Mouse (Mus musculus): ENCODE results near the gene Zfp382.
"Not testable (repeated sequence)": the region's sequence is repeated elsewhere in the genome, so short reads cannot be mapped to it uniquely, and the experiment has no call there.

The Zfp382 gene

GRCm38 (mm10) chr7:30121308-30122187 lies at the start of gene Zfp382:
Gene Zfp382 (plus strand): TSS chr7:30121942.
- peak; percentile 92 to 95 for DNase-seq

- peak; percentile 86 to 88 for DNase-seq
Observed at GRCm38 (mm10) chr7:30072146-30073028, 49.4 kb upstream of the Zfp382 start, which contains the start of gene Zfp82. Gene Zfp82 (minus strand): TSS chr7:30072900.

- no peak for DNase-seq
Observed at GRCm38 (mm10) chr7:30086524-30086923, 35.2 kb upstream of the Zfp382 start.

- DNase-seq, result no peak
Observed at GRCm38 (mm10) chr7:30089405-30089804, 32.3 kb upstream of the Zfp382 start.

GRCm38 (mm10) chr7:30090092-30090969 lies 31.4 kb upstream of the Zfp382 start, which contains the start of the genes Gm26920 and Zfp566:
Gene Gm26920 (minus strand): TSS chr7:30090410.
Gene Zfp566 (minus strand): TSS chr7:30090527.
- DNase-seq, result peak; percentile 95 to 97

GRCm38 (mm10) chr7:30090970-30091585 lies 30.7 kb upstream of the Zfp382 start:
- DNase-seq, result peak in 1 of 2 experiments; percentile 27

GRCm38 (mm10) chr7:30092666-30093065 lies 29.1 kb upstream of the Zfp382 start:
- no peak for DNase-seq

GRCm38 (mm10) chr7:30093918-30094415 lies 27.8 kb upstream of the Zfp382 start:
- DNase-seq, result no peak

- DNase-seq, result peak; percentile 94 to 96
Observed at GRCm38 (mm10) chr7:30094646-30095429, 26.9 kb upstream of the Zfp382 start, which contains the start of gene Zfp260. Gene Zfp260 (plus strand): TSS chr7:30094777.

- peak; percentile 11 to 12 for DNase-seq
Observed at GRCm38 (mm10) chr7:30095551-30096125, 26.1 kb upstream of the Zfp382 start.

- no peak for DNase-seq
Observed at GRCm38 (mm10) chr7:30099297-30099696, 22.4 kb upstream of the Zfp382 start.

GRCm38 (mm10) chr7:30116076-30116475 lies 5.7 kb upstream of the Zfp382 start:
- no peak for DNase-seq

GRCm38 (mm10) chr7:30117935-30118334 lies 3.8 kb upstream of the Zfp382 start:
- not testable (repeated sequence) for DNase-seq

- no peak for DNase-seq
Observed at GRCm38 (mm10) chr7:30122188-30122530, 417 bp downstream of the Zfp382 start.

GRCm38 (mm10) chr7:30129900-30130299 lies 8.2 kb downstream of the Zfp382 start:
- no peak for DNase-seq

- no peak for DNase-seq
Observed at GRCm38 (mm10) chr7:30132396-30132795, 10.7 kb downstream of the Zfp382 start.

- DNase-seq, result no peak
Observed at GRCm38 (mm10) chr7:30136826-30137225, 15.1 kb downstream of the Zfp382 start.

- no peak for DNase-seq
Observed at GRCm38 (mm10) chr7:30143170-30143554, 21.4 kb downstream of the Zfp382 start.

- peak; percentile 88 to 93 for DNase-seq
Observed at GRCm38 (mm10) chr7:30143555-30144209, 21.9 kb downstream of the Zfp382 start.

- DNase-seq, result no peak
Observed at GRCm38 (mm10) chr7:30147011-30147410, 25.3 kb downstream of the Zfp382 start.

Data from kidney, postnatal 4 days (tissue).